Mouse (Mus musculus) testis, adult 2 months (tissue): ENCODE measurements at regions not wholly inside any gene's neighbourhood (a gene's known extent, or its start where the extent isn't known, plus 50 kb on each side); places are given as distances from the start of the nearest gene placed in this dataset.

ENCODE experiments used
- CTCF ChIP-seq: fragments of 200-500 bp; IDR thresholded peaks from 2 replicates; pipeline ENCODE4 v1.5.1; 2012; ENCODE audit warnings: low read depth, mild to moderate bottlenecking, inconsistent platforms, low read length, moderate library complexity; ENCODE audit not compliant: control insufficient read depth, insufficient read depth, insufficient replicate concordance
- POLR2A ChIP-seq: fragments of 200-500 bp; IDR thresholded peaks from 2 replicates; pipeline ENCODE4 v1.6.1; 2012; ENCODE audit warnings: low read depth, mild to moderate bottlenecking, inconsistent platforms, low read length, moderate library complexity; ENCODE audit not compliant: control insufficient read depth

GRCm38 (mm10) chr5:53413677-53414076, 52.3 kb upstream of the Rbpj start:
- TF ChIP-seq CTCF (no peak), POLR2A (no peak)
